Mouse (Mus musculus) frontal cortex, postnatal 25 days (tissue): ENCODE measurements around the gene Syk.
A peak's percentile ranks its signal among the peaks of the same experiment; 100 is the strongest.

ENCODE experiments used
- DNase-seq, 2 experiments: peaks; one replicate each; pipeline ENCODE4 v3.0.0; 2022; ENCODE audit warnings: low spot score in 2 of 2

Gene Syk

DNA sequence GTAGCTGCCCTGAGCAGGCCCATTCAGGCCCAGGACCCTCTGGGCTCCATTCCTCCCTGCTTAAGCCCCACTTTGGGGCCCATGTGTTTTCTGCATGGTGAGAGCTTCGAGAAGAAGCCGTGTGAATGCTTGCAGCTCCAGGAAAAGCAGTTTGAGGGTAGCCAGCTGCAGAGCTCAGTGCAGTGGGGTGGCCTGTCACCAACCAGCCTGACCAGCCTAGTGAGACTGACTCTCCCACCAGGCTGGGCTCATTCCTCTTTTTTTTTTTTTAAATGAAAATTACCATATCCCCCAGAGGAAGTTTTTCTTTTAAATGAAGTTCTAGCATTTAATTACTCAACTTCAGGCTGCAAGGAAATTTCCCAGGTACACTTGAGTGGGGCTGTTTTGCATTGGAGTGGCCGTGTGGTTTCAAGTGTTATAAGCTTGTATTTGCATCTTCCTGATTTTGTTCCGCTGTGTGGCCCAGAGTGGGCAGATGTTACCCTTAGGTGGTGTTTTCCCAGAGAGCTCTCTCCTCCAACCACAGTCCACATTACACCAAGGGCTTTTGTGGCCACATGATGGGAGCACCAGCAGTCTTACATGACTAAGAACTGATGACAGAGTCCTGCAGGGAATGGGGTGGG is 17.2 kb downstream of the Syk start:
- no peak for DNase-seq

DNA sequence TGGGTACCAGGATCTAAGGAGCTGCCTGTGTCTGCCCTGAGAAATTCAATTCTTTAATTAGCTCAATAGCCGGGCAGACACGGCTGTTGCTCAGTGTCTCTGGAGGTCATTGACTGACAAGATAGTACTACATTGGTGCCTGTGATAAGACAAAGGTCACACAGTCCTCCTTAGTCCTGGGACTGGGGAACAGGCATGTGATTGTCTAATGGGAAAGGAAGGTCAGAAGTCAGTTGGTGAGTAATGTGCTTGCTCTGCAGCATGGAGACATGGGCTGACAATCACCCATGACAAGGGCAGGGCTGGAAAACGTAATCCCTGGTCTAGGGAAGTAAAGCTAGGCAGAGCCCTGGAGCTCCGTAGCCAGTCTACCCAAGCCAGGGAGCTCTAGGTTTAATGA is 19.8 kb downstream of the Syk start:
- no peak for DNase-seq

DNA sequence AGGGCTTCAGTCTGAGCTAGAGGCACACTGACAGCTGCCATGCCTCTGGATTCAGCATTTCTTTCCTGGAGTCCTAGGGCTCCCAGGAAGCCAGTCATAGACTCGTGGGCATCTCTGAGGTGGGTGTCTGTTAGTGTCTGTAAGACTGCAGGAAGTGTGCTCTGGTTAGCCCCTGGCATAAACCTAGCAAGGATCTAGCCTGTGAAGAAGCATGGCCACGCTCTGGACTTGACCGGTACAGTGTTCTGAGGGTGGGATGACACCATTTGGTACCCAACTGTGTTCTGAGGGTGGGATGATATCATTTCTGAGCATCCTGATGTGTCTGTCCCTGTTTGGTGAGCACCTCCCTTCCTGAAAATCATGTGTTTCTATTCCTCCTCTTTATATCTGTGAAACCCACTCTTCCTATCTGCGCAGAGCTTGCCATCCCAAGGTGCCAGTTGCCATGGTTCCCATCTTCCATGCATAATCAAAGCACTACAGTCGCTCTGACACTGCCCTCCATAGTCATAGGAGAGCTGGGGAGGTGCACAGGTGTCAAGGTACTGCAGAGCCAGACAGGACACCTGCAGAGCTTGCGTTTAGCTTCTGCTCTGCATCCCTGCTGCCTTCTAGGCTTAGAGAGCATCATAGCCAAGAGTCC is 20.9 kb downstream of the Syk start:
- no peak for DNase-seq

DNA sequence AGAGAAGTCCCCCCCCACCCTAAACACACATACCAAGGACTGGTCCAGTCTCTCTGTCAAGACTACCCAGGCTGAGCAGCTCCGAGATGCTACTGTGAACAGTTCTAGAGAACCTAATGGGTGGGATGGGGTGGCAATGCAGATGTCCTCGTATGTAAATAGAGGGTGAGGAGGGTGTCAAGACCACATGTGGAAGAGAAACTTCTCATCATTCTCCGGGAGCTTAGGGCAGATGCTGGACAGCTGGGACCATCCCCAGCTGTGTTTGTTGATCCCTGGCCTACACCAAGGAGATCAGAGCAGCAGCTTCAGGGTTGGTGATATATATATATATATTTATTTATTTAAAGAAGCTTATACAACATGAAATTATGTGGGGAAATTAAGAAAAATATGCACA is 22.0 kb downstream of the Syk start:
- no peak for DNase-seq

DNA sequence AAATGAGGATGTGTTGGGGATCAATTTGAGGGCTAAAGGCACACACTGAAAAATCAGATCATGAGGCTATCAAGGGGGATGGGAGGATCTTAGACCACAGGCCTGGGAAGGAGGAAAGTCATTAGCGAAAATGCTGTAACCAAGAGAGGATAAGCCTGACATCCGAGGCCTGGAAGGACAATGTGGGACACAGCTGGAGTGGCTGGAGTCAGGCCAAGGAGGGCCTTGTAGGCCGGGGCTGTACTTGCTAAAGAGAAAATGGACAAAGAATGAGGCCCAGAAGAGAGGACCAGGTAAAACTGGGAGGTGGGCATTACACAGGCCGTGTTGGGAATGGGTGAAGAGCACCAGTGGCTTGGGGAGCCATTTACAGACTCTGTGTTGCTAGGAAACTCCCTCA is 22.9 kb downstream of the Syk start:
- DNase-seq, result no peak

DNA sequence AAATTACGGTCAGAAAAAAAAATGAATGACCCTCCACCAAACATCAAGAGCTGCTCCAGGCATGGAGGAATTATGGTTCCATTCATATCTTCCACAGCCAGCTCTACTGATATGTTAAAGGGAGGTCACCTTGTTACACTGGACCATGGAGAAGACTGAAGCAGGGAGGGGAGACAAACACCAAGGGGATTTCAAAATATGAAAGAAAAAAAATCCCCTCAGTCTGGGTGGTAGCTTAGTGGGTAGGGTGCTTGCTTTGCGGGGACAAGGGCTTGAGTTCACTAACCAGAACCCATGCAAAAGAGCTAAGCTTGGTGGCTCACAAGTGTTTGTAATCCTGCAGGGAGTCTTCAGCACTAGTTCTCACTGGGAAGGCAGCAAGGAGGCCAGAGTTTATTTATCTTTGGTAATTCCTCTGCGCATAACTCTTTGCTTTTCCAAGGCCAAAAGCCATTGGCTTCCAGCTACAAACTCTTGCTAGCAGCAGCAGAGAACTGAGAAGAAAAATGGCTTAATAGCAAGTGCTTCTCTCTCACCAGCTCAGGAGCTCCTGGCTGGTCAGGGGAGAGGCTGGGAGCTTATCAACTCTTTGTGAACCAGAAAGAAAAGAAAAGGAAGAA is 23.8 kb downstream of the Syk start:
- DNase-seq, result no peak

DNA sequence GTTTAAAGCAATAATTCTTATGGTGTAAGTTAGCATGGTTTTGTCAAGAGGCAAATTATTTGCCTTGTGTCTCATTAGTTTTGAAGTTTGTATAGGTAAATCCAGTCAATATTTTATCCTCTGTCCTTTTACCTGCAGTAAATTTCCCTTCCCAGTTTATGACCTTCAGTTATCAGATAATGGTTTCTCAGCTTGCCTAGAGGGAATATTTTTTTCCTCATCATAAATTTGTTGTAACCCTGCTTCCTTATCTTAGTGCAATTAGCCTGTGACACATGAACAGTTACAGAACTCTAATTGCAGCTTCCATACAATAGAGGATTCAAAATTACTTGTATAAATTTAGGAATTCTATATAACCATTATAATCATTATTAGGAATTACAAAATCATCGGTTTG is 25.0 kb downstream of the Syk start:
- no peak for DNase-seq

DNA sequence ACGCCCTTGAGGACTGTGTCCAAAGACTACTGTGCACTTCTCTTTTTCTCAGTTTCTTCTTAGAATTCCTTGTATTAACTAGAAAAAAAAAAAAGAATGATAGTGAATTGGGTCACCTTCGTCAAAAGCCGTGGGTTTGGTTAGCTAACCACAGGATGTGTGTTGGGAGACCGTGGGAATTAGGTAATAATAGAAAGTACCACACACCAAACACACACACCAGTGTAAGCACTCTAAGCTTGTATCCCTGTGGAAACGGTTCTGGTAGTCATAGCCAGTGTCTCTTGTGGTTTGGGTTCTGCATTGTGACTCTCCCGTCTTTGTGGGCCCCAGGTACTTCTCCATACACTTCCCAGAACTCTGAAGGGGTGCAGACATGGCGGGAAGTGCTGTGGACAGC is 27.5 kb downstream of the Syk start:
- no peak for DNase-seq

DNA sequence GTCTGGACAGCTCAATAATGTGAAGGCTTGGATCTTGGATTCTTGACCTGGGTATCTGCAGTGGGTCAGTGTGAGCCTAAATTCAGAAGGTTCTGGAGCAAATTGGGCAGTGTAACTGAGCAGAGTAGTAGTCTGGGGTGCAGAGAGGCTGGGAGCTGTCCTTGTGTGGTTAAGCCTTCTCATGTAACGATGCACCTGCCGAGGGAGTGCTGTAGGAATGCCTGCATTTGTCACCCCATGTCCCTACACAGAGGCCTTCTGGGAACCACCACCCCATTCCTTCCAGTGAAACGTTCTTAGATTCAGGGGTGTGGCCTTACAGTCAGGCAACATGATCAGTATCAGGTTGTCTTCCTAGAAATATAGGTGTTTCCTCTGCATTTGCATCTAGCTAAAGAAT is 30.3 kb downstream of the Syk start:
- DNase-seq, result no peak

DNA sequence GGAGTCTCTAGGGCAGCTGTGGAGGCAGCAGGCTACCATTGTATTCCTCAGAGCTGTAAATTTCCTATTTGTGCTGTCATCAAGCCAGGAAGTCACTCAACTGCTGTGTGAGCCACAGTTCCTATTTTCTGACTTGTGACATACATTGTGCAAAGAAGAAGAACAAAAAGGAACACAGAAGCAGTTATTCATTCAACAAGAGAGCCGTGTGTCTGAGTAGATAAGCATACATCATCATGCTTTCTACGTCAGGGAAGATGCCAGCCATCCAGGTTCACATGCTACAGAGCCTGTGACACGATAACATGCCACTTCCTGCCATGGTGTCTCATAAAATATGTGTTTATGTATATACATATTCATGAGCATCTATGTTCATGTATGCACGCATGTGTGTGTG is 32.1 kb downstream of the Syk start:
- no peak for DNase-seq

DNA sequence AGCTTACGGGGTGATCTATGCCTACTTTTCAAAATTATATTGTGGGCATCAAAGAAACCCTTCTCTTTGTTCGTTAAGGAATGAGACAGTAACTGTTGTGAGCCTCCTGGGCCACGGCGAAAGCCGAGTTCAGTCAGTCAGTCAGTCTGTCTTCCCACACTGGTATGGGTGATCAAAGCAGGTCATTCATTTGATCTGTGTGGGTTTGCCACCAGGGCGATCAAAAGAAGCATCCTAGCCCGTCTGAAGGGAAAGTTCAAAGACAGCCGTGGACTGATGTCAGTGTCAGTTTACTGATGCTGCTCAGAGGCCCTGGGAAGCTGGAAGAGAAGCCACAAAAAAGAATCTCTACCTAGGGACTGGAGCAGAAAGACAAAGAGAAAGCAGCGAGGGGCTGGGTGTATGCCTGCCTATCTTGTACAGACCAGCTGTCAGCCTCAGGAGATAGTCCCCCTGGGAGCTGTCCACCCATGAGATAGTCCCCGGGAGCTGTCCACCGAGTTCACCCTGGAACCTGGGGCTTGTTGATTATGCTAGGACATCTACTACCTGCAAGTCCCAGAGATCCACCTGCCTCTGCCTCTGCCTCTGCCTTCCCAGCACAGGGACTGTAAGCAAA is 34.2 kb downstream of the Syk start:
- no peak for DNase-seq

DNA sequence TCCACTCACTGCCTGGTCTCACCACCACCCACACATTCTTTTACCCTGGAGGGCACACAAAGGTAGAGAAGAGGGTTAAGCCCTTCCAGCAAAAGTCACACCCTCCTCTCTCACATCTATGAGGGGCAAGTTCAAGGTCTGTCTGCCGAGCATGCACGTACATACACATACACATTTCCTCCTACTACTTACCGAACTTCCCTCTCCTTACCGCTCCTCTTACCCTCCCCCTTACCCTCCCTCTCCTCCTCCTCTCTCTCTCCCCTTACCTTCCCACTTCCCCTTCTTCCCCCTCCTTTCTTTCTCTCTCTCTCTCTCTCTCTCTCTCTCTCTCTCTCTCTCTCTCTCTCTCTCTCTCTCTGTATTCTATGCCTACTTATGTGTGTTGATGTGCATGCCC is 35.6 kb downstream of the Syk start:
- DNase-seq, result no peak

DNA sequence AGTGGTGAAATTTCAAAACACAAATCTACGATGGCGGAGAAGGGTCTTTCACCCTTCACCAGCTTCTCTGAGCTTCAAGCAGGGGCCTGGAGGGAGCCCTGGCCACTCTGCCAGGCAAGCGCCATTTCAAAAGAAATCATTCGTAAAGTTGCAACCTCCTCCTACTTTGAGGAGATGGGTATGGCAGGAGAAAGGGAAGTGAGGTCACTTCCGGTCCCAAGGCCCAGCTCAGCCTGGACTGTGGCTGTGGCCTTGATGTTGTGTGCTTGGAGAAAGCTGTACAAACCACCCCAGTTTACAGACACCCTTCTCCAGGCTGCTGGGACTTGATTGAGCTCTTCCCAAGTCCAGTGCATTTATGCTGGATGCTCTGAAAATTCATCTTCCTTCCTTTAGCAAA is 36.5 kb downstream of the Syk start:
- no peak for DNase-seq

DNA sequence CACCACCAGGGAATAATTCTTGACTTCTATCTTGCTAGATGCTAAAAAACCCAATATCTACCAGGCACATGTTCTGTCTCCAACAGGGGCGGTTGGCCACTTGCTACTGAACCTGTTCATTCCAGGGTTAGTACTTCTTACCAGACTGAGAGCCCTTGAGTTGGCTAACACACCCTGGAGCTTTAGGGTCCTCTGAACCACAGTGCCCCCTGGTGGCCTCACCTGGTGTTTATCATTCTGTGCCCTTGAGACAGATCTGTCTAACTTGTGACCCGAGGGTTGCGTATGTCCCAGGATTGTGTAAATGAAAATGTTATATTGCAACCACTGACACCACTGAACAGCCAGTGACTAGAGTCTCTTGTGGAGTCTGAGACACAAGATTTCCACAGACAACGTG is 41.1 kb downstream of the Syk start:
- peak; percentile 74 to 76 for DNase-seq

DNA sequence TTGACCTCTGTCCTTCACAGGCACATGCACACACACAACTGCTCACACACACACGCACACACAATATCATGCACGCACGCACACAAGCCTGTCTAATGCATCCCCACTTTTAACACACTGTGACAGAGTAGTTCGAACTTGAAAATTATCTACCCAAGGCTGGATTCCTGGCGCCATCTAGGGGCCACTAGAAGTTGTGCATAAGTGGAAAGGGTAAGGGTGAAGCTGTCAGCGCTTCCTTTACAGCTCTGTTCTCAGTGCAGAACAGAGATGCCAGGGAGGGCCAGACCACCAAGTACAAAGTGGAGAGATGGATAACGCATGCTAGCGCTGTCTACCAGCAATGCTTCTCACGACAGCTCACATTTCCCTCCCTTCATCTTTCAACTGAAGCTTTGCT is 45.6 kb downstream of the Syk start:
- DNase-seq, result peak; percentile 33 to 44

DNA sequence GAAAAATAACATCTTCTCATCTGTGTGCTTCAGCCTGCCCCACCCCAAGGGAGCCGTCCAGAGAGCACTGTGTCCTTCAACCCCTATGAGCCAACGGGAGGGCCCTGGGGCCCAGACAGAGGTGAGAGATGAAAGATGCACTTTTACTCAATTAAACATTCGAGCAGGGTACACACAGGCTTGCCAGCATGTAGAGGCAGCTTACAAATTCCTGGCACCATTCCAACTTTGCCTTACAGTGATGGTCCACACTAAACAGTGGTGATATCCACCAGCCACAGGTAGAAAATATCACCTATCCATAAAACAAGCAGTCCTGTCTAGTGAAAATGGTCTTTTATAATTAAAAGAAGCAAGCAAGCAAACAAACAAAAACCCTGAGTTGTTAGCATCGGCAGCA is 48.7 kb downstream of the Syk start:
- DNase-seq, result no peak

DNA sequence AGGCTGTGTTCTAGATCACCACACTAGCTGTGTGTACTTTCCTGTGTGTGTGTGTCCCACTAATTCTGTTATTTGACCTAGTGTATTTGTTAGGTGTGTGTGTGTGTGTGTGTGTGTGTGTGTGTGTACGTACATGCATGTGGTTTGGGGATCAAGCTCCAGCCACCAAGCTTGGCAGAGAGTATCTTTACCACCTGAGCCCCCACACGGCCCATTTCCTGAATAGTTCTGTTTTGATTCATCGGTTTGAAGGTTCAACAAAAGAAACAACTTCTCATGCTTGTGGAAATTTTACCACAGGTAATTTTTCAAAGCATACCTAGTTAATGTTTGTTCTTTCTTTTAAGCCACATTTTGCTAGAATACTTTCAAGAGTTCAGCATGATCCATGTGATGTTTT is 52.5 kb downstream of the Syk start:
- DNase-seq, result no peak

DNA sequence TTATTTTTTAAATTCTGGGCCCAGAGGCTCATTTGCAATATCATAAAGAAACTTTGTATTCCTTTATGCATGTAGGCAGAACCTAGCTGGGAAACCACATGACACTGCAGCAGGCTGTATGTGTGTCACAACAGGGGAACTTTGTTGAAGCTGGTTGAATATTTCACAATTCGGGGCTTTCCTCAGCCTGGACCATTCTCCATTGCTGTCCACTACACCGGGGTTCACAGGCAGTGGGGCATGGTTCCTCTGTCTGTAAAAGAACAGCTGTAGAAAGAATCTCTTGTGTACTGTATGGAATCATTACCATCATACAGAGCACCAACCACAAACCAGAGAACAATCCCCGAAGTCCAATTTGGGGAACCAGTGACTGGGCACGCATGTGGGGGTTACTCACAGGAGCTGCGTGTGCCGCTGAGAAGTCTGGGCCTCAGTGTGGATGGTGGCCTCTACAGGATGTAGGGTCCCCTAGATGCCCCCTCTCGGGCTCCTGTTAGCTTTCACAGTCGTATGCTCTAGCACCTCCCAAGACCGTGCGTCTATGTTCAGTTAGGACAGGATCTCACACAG is 53.3 kb downstream of the Syk start:
- no peak for DNase-seq

DNA sequence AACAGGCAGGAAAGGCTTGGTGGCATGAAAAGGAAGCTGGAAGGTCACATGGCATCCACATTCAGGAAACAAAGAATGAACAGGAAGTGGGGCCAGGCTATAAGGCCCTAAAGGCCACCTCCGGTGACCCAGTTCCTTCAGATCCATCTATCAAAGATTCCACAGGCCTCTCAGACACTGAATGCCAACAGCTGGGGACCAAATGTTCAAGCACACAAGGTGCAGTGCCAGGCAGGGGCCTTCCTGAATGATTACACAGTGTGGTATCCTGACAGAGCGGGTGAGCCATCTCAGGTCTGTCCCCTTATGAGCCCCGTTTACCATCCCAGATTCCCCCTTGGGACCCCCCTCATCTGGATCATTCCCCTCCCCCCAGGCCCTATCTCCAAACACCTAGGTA is 63.6 kb downstream of the Syk start:
- DNase-seq, result no peak

DNA sequence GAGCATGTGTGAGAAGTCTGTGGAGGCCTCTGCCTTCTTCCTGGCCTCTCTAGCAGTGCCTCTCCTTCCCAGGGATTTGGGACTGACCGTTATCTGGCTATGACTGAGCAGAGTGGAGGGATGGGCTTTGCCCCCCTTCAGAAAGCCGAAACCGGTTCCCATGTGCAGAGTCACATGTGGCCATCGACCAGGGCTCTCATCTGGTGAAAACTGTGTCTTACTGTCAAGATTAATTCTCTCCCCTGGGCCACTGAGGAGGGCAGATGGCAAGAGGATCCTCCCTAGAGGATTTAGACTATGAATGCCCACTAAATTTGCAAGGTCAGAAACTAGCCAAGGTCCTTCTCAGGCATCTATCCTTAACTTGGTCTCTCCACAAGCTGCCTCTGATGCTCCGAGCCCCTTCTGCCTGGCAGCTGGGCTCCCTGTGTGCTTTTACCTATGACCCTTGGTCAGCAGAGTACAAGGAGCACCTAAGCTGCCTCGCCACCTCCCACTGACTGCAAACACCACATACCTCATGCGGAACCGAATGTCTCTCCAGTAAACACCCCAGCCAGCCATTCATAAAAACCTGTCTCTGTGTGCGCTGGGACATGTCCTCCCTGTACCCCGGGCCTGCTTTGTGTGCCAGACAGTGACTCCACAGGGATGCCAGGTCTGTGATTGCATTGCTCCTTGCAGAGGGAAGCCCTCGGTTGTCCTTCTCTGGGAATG is 65.2 kb downstream of the Syk start:
- DNase-seq, result no peak

DNA sequence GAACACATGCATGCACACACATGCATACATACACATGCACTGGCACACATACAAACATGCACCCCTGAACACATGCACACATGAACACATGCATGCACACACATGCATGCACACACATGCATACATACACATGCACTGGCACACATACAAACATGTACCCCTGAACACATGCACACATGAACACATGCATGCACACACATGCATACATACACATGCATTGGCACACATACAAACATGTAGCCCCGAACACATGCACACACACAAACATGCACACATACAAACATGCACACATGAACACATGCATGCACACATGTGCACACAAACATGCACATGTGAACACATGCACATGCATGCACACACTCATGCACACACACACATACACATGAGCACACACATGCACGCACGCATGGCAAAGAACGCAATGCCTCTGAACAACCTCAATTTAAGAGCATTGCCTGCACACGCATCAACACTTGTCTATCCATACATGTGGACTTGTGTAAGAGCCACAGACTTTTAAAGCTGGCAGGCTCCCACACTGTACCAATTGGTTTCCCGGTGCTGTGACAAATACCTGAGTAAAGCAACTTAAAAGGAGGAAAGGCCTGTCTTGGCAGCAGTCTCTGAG is 66.9 kb downstream of the Syk start:
- no peak for DNase-seq
